Mouse (Mus musculus) liver, adult 2 months (tissue): Measurements from ENCODE around the gene Slain1. TPM values are rescaled to one million over a fixed set of nuclear protein-coding genes. Genes with fewer than 3 reads are reported as not detected.
A peak's percentile ranks its signal among the peaks of the same experiment; 100 is the strongest.

ENCODE experiments used
- DNase-seq: peaks from one replicate; pipeline ENCODE4 v3.0.0-alpha.2; 2011; ENCODE audit warnings: low read depth, low spot score; ENCODE audit errors: extremely low read depth
- H3K27ac ChIP-seq: fragments of 200-500 bp; replicated peaks from 2 replicates; pipeline ENCODE4 v1.5.1; 2012; ENCODE audit warnings: low read depth, mild to moderate bottlenecking, control low read depth, inconsistent platforms, low read length; ENCODE audit not compliant: insufficient read depth
- H3K27me3 ChIP-seq: fragments of 200-500 bp; 2 replicates; pipeline ENCODE4 v1.6.1; 2012; ENCODE audit warnings: mild to moderate bottlenecking, moderate library complexity, low read length, inconsistent platforms; ENCODE audit not compliant: control insufficient read depth, insufficient read depth
- H3K36me3 ChIP-seq: fragments of 200-500 bp; 2 replicates; pipeline ENCODE4 v1.6.1; 2012; ENCODE audit warnings: low read length, inconsistent platforms; ENCODE audit not compliant: control insufficient read depth, insufficient read depth
- H3K4me1 ChIP-seq: fragments of 200-500 bp; 2 replicates; pipeline ENCODE4 v1.6.1; 2011; ENCODE audit warnings: low read length; ENCODE audit not compliant: control insufficient read depth, insufficient read depth
- H3K4me3 ChIP-seq: fragments of 200-500 bp; 2 replicates; pipeline ENCODE4 v1.5.1; 2011; ENCODE audit warnings: low read depth, mild to moderate bottlenecking, control low read depth, low read length, moderate library complexity; ENCODE audit not compliant: insufficient read depth
- H3K79me2 ChIP-seq: fragments of 200-500 bp; 2 replicates; pipeline ENCODE4 v1.6.1; 2012; ENCODE audit warnings: inconsistent platforms, mild to moderate bottlenecking, low read length, moderate library complexity; ENCODE audit not compliant: control insufficient read depth, insufficient read depth
- H3K9ac ChIP-seq: fragments of 200-500 bp; 2 replicates; pipeline ENCODE4 v1.6.1; 2012; ENCODE audit warnings: low read depth, mild to moderate bottlenecking, control low read depth, inconsistent platforms, low read length
- CTCF ChIP-seq: fragments of 200-500 bp; IDR thresholded peaks from 2 replicates; pipeline ENCODE4 v1.5.1; 2011; ENCODE audit warnings: low read depth, low read length, control low read depth
- POLR2A ChIP-seq: fragments of 200-500 bp; IDR thresholded peaks from 2 replicates; pipeline ENCODE4 v1.6.1; 2011; ENCODE audit warnings: low read length, control low read depth; ENCODE audit not compliant: insufficient read depth; ENCODE audit errors: extremely low read depth
- WGBS: fragments of 180-500 bp; shearing (Covaris S2); methylation state at CpG from one replicate; pipeline ENCODE4 v1.1.7; 2018; 5-methylcytosine and 5-hydroxymethylcytosine counted together
- polyA plus RNA-seq: library from polyadenylated mRNA; depleted of rRNA; stranded (reverse); fragments of >200 nt; gene quantifications from 2 replicates; pipeline ENCODE4 v1.2.3, GENCODE M21; 2012; rRNA removed
- total RNA-seq: library from RNA; depleted of rRNA; stranded (reverse); fragments of >200 nt; gene quantifications from 2 replicates; pipeline ENCODE4 v1.2.3, GENCODE M21; 2014; rRNA removed

Gene Slain1
- total RNA-seq (0.09 and 0.20 TPM in 2 replicates), polyA plus RNA-seq (0.21 and 0.31 TPM in 2 replicates)

DNA sequence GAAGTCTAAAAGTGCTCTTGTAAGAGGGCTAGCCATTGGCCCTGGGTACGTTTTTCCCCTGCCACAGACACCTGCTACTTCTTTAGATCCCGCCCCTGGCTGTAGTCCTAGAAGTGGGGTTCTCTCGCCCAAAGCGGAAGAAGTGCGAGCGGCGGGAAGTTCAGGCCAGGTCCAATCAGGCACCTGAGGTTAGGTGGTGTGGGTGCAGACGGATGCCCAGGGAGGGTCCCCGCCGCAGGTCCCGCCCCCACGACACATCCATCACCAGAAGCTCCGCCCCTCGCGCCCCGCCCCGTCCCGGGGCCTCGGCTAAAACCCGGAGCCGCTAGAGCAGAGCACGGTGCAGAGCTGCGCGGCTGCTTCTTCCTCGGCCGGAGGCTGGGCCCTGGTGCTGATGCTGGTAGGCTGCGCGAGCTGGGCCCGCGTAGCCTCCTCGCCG, at the start of gene Slain1:
Gene Slain1 (plus strand): TSS at position 333 of the 439 bp plus-strand sequence.
- Histone ChIP-seq H3K79me2 (no peaks in the 10 kb centered on the region), H3K27me3 (peaks cover 14% of the 10 kb centered on the region), H3K36me3 (no peaks in the 10 kb centered on the region), H3K4me1 (no peaks in the 10 kb centered on the region; the same call in 1 of the 2 replicates), H3K27ac (no peak within 1 kb of the TSS), H3K4me3 (peak within 1 kb of the TSS; percentile 63), H3K9ac (peak within 1 kb of the TSS; percentile 44)
- DNase-seq, result no peak
- WGBS, result 1% methylated on average over 32 of the region's 32 CpGs
- TF ChIP-seq POLR2A (no peak), CTCF (no peak)

DNA sequence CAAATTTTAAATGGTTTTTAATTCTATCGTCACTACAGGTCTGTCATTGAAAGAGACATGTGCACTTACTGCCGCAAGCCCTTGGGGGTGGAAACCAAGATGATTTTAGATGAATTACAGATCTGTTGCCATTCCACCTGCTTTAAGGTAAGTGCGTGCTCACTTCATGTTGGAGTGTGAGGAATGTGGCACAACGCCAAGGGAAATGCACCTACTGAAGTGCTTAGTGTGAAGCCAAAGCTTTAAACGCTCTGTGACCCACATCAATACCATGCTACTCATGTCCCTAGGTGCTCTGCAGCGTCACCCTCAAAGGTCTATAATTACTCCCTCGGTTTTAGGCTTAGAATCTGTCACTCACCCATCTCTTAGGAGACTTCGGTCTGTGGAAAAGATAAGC, 42.0 kb upstream of the Slain1 start:
- Histone ChIP-seq H3K79me2 (no peaks in the 10 kb centered on the region), H3K36me3 (no peaks in the 10 kb centered on the region), H3K9ac (no peak overlapping the region), H3K27me3 (no peaks in the 10 kb centered on the region), H3K27ac (no peak overlapping the region), H3K4me3 (no peak overlapping the region), H3K4me1 (no peaks in the 10 kb centered on the region)
- DNase-seq, result no peak
- TF ChIP-seq CTCF, result no peak
- TF ChIP-seq POLR2A, result no peak
- WGBS, result 85% methylated on average over 8 of the region's 8 CpGs

DNA sequence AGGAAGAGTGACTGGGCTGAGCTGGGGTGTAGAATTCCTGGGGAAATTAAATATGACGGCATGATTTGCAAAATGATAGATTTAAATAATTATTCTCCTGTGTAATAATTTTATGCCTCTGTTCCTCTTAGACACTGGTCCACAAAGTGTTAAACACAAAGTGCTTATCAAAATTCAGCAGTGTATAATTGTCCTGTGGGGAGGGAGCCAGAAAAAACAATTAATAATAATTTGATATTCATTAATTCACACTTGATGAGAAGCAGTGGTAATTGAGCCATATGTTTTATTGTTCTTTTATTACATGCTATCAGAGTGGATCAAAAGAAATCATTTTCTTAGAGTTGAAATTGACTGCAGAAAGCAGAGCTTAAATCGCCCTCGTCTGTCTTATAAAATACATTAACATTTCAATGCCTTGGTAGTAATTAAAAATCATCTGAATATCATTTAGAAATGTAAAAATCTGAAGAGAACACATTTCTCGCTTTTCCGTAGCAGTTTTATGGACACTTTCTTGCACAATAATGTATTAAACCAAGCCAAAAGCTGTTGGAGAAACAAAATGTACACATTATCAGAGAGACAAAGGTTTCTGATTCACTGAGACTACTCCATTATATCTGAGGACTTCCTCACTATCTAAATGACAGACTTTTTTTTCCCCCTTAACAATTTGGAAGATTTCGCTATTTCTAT, 36.3 kb upstream of the Slain1 start:
- H3K4me1 ChIP-seq, result no peaks in the 10 kb centered on the region
- H3K79me2 ChIP-seq, result no peaks in the 10 kb centered on the region
- no peaks in the 10 kb centered on the region for H3K36me3 ChIP-seq
- H3K4me3 ChIP-seq, result no peak overlapping the region
- H3K27me3 ChIP-seq, result no peaks in the 10 kb centered on the region
- TF ChIP-seq POLR2A, result no peak
- no peak for TF ChIP-seq CTCF
- DNase-seq, result no peak
- H3K27ac ChIP-seq, result no peak overlapping the region
- 89% methylated on average over 6 of the region's 6 CpGs for WGBS
- H3K9ac ChIP-seq, result no peak overlapping the region

DNA sequence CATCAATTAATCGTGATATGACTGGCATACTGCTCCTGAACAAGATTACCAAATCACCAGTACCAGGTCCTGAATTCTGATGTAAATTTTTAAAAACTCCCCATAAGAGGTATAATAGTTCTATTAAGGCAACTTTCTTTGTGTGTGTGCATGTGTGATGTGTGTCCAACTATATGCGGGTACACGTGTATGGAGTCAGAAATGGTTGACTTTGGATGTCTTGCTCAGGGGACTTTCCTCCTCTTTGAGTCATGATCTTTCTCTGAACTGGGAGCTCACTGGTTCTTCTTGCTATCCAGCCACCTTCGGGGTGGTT, 35.8 kb upstream of the Slain1 start:
- Histone ChIP-seq H3K27ac (no peak overlapping the region), H3K36me3 (no peaks in the 10 kb centered on the region), H3K79me2 (no peaks in the 10 kb centered on the region), H3K4me1 (no peaks in the 10 kb centered on the region), H3K4me3 (no peak overlapping the region), H3K27me3 (no peaks in the 10 kb centered on the region), H3K9ac (no peak overlapping the region)
- TF ChIP-seq CTCF (no peak), POLR2A (no peak)
- DNase-seq, result no peak
- WGBS, result 96% methylated on average over 4 of the region's 4 CpGs

DNA sequence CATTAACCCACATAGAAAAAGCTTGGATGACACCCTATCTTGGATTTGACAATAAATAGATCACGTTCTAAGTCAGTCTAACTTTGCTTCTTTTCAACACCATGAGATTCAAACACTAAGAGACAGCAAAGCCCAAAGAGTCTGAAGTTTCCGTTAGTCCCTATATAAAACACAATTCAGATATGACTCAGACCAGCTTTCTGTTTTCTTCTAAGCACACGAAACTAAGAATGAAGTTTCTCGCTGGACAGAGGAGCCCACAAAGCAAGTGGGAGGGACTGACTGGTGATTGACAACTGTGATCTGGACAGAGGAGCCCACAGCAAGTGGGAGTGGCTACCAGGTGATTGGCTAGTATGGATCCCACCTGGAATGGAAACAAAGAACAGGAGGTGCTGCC, 30.3 kb upstream of the Slain1 start:
- Histone ChIP-seq H3K9ac (no peak overlapping the region), H3K27me3 (no peaks in the 10 kb centered on the region), H3K79me2 (no peaks in the 10 kb centered on the region), H3K27ac (no peak overlapping the region), H3K4me1 (no peaks in the 10 kb centered on the region), H3K4me3 (no peak overlapping the region), H3K36me3 (no peaks in the 10 kb centered on the region)
- DNase-seq, result no peak
- TF ChIP-seq CTCF, result no peak
- TF ChIP-seq POLR2A, result no peak
- WGBS, result 82% methylated on average over 4 of the region's 4 CpGs

DNA sequence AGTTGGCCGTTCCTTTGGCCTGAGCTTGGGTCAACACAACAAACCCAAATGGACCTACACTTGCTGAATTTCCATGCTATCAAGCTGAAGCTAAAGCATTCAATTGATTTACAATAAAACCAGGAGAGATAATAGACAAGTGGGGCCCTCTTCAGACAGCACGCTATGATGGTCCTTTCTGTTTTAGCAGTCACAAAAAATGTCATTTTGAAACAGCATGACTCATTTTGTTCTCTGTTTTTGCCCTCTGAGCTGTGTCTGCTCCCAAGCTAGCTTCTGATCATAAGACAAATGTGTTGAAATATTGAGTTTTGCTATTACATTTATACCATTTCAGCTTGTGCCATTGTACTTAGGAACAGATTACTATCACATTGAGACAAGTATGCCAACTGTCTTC, 28.8 kb upstream of the Slain1 start:
- TF ChIP-seq CTCF (no peak), POLR2A (no peak)
- no peaks in the 10 kb centered on the region for H3K4me1 ChIP-seq
- H3K9ac ChIP-seq, result no peak overlapping the region
- no peaks in the 10 kb centered on the region for H3K27me3 ChIP-seq
- WGBS, result 88% methylated on average over 2 of the region's 2 CpGs
- no peaks in the 10 kb centered on the region for H3K36me3 ChIP-seq
- H3K79me2 ChIP-seq, result no peaks in the 10 kb centered on the region
- H3K27ac ChIP-seq, result no peak overlapping the region
- no peak for DNase-seq
- H3K4me3 ChIP-seq, result no peak overlapping the region
